Mouse (Mus musculus): Measurements from ENCODE around the gene Ptdss2. TPM values are rescaled to one million over a fixed set of nuclear protein-coding genes. Genes with fewer than 3 reads are reported as not detected.

Gene Ptdss2
- 51.8 and 65.6 TPM in 2 replicates for polyA plus RNA-seq (2014; fragmentation: Nextera tagmentation; extraction: Ambion mirVana)

- peak within 1 kb of the TSS; percentile 78 for H3K4me2 ChIP-seq (ENCODE audit: low read length)
- 38% methylated on average over 14 of the region's 14 CpGs for WGBS
Measured at GRCm38 (mm10) chr7:141122245-141122644, at the start of gene Ptdss2. Gene Ptdss2 (plus strand): TSS chr7:141122382.

GRCm38 (mm10) chr7:141073782-141074181 lies 48.4 kb upstream of the Ptdss2 start:
- H3K27me3 ChIP-seq (ENCODE audit: control insufficient read depth, insufficient read depth, low read length), result peaks cover 58% of the 10 kb centered on the region
- WGBS, result 78% methylated on average over 4 of the region's 4 CpGs
- no peak for ATAC-seq (ENCODE audit: insufficient number of reproducible peaks, insufficient read depth, low FRiP score, low read depth)

More at GRCm38 (mm10) chr7:141122245-141122644, at the start of gene Ptdss2:
- Histone ChIP-seq H3K4me3 (ENCODE audit: control insufficient read depth in 1 of 2, insufficient read depth in 1 of 2, low read depth in 1 of 2, low read length in 2 of 2) (peak within 1 kb of the TSS; percentile 58 to 67), H3K36me3 (ENCODE audit: control insufficient read depth, insufficient read depth, low read length) (no peaks in the 10 kb centered on the region), H3K27ac (replicated peaks in 1 of 2; ENCODE audit: control insufficient read depth in 1 of 2, insufficient read depth in 1 of 2, low read depth in 2 of 2, low read length in 2 of 2) (peak within 1 kb of the TSS; percentile 90 to 92), H3K9me3 (ENCODE audit: control insufficient read depth, low read length) (no peaks in the 10 kb centered on the region), H3K27me3 (ENCODE audit: control insufficient read depth, insufficient read depth, low read length) (0 out of 2 replicates have a peak, but pooled peaks cover 5% of the 10 kb centered on the region), H3K4me1 (ENCODE audit: control insufficient read depth in 2 of 2, insufficient read depth in 2 of 2, low read length in 2 of 2) (peaks cover 4 to 6% of the 10 kb centered on the region in 2 experiments; a peak in 3 of 4 replicates), H3K9ac (ENCODE audit: low read length) (peak within 1 kb of the TSS; percentile 84)
- ATAC-seq (ENCODE audit: insufficient number of reproducible peaks, insufficient read depth, low FRiP score, low read depth), result no peak

GRCm38 (mm10) chr7:141077841-141078240 lies 44.3 kb upstream of the Ptdss2 start, which contains the start of gene Pkp3:
Gene Pkp3 (plus strand): TSS chr7:141078218.
- 86% methylated on average over 15 of the region's 15 CpGs for WGBS
- H3K9me3 ChIP-seq (ENCODE audit: control insufficient read depth, low read length), result no peaks in the 10 kb centered on the region
- H3K4me3 ChIP-seq (ENCODE audit: control insufficient read depth in 1 of 2, insufficient read depth in 1 of 2, low read depth in 1 of 2, low read length in 2 of 2), result no peak within 1 kb of the TSS
- H3K27ac ChIP-seq (replicated peaks in 1 of 2; ENCODE audit: control insufficient read depth in 1 of 2, insufficient read depth in 1 of 2, low read depth in 2 of 2, low read length in 2 of 2), result no peak within 1 kb of the TSS
- no peak within 1 kb of the TSS for H3K9ac ChIP-seq (ENCODE audit: low read length)
- H3K4me2 ChIP-seq (ENCODE audit: low read length), result no peak within 1 kb of the TSS
- no peak for ATAC-seq (ENCODE audit: insufficient number of reproducible peaks, insufficient read depth, low FRiP score, low read depth)
- H3K4me1 ChIP-seq (ENCODE audit: control insufficient read depth in 2 of 2, insufficient read depth in 2 of 2, low read length in 2 of 2), result no peaks in the 10 kb centered on the region
- H3K36me3 ChIP-seq (ENCODE audit: control insufficient read depth, insufficient read depth, low read length), result no peaks in the 10 kb centered on the region
- H3K27me3 ChIP-seq (ENCODE audit: control insufficient read depth, insufficient read depth, low read length), result peaks cover 53% of the 10 kb centered on the region

More at GRCm38 (mm10) chr7:141073782-141074181, 48.4 kb upstream of the Ptdss2 start:
- Histone ChIP-seq H3K4me1 (ENCODE audit: control insufficient read depth in 2 of 2, insufficient read depth in 2 of 2, low read length in 2 of 2) (peaks cover 2 to 11% of the 10 kb centered on the region in 2 experiments; a peak in 3 of 4 replicates), H3K9me3 (ENCODE audit: control insufficient read depth, low read length) (no peaks in the 10 kb centered on the region), H3K4me2 (ENCODE audit: low read length) (no peak overlapping the region), H3K36me3 (ENCODE audit: control insufficient read depth, insufficient read depth, low read length) (no peaks in the 10 kb centered on the region), H3K27ac (replicated peaks in 1 of 2; ENCODE audit: control insufficient read depth in 1 of 2, insufficient read depth in 1 of 2, low read depth in 2 of 2, low read length in 2 of 2) (no peak overlapping the region), H3K4me3 (ENCODE audit: control insufficient read depth in 1 of 2, insufficient read depth in 1 of 2, low read depth in 1 of 2, low read length in 2 of 2) (no peak overlapping the region), H3K9ac (ENCODE audit: low read length) (no peak overlapping the region)

- Histone ChIP-seq H3K4me3 (ENCODE audit: control insufficient read depth in 1 of 2, insufficient read depth in 1 of 2, low read depth in 1 of 2, low read length in 2 of 2) (no peak overlapping the region), H3K4me1 (ENCODE audit: control insufficient read depth in 2 of 2, insufficient read depth in 2 of 2, low read length in 2 of 2) (no peaks in the 10 kb centered on the region), H3K9ac (ENCODE audit: low read length) (no peak overlapping the region), H3K27ac (replicated peaks in 1 of 2; ENCODE audit: control insufficient read depth in 1 of 2, insufficient read depth in 1 of 2, low read depth in 2 of 2, low read length in 2 of 2) (no peak overlapping the region), H3K27me3 (ENCODE audit: control insufficient read depth, insufficient read depth, low read length) (peaks cover 45% of the 10 kb centered on the region), H3K36me3 (ENCODE audit: control insufficient read depth, insufficient read depth, low read length) (no peaks in the 10 kb centered on the region), H3K9me3 (ENCODE audit: control insufficient read depth, low read length) (no peaks in the 10 kb centered on the region), H3K4me2 (ENCODE audit: low read length) (no peak overlapping the region)
- no peak for ATAC-seq (ENCODE audit: insufficient number of reproducible peaks, insufficient read depth, low FRiP score, low read depth)
- WGBS, result 81% methylated on average over 4 of the region's 4 CpGs
Measured at GRCm38 (mm10) chr7:141078876-141079275, 43.3 kb upstream of the Ptdss2 start.

GRCm38 (mm10) chr7:141079481-141080449 lies 42.4 kb upstream of the Ptdss2 start:
- Histone ChIP-seq H3K4me2 (ENCODE audit: low read length) (no peak overlapping the region), H3K27me3 (ENCODE audit: control insufficient read depth, insufficient read depth, low read length) (peaks cover 45% of the 10 kb centered on the region)

GRCm38 (mm10) chr7:141087894-141088293 lies 34.3 kb upstream of the Ptdss2 start:
- Histone ChIP-seq H3K36me3 (ENCODE audit: control insufficient read depth, insufficient read depth, low read length) (no peaks in the 10 kb centered on the region), H3K27me3 (ENCODE audit: control insufficient read depth, insufficient read depth, low read length) (peaks cover 43% of the 10 kb centered on the region), H3K4me2 (ENCODE audit: low read length) (no peak overlapping the region), H3K9me3 (ENCODE audit: control insufficient read depth, low read length) (no peaks in the 10 kb centered on the region), H3K27ac (replicated peaks in 1 of 2; ENCODE audit: control insufficient read depth in 1 of 2, insufficient read depth in 1 of 2, low read depth in 2 of 2, low read length in 2 of 2) (no peak overlapping the region), H3K4me1 (ENCODE audit: control insufficient read depth in 2 of 2, insufficient read depth in 2 of 2, low read length in 2 of 2) (peaks cover 3 to 4% of the 10 kb centered on the region in 2 experiments; a peak in 2 of 4 replicates), H3K9ac (ENCODE audit: low read length) (no peak overlapping the region), H3K4me3 (ENCODE audit: control insufficient read depth in 1 of 2, insufficient read depth in 1 of 2, low read depth in 1 of 2, low read length in 2 of 2) (no peak overlapping the region)
- 18% methylated on average over 8 of the region's 8 CpGs for WGBS
- no peak for ATAC-seq (ENCODE audit: insufficient number of reproducible peaks, insufficient read depth, low FRiP score, low read depth)

More at GRCm38 (mm10) chr7:141079481-141080449, 42.4 kb upstream of the Ptdss2 start:
- Histone ChIP-seq H3K27ac (replicated peaks in 1 of 2; ENCODE audit: control insufficient read depth in 1 of 2, insufficient read depth in 1 of 2, low read depth in 2 of 2, low read length in 2 of 2) (no peak overlapping the region), H3K4me1 (ENCODE audit: control insufficient read depth in 2 of 2, insufficient read depth in 2 of 2, low read length in 2 of 2) (no peaks in the 10 kb centered on the region), H3K9me3 (ENCODE audit: control insufficient read depth, low read length) (no peaks in the 10 kb centered on the region), H3K9ac (ENCODE audit: low read length) (no peak overlapping the region), H3K36me3 (ENCODE audit: control insufficient read depth, insufficient read depth, low read length) (no peaks in the 10 kb centered on the region), H3K4me3 (ENCODE audit: control insufficient read depth in 1 of 2, insufficient read depth in 1 of 2, low read depth in 1 of 2, low read length in 2 of 2) (no peak overlapping the region)
- ATAC-seq (ENCODE audit: insufficient number of reproducible peaks, insufficient read depth, low FRiP score, low read depth), result no peak
- 24% methylated on average over 34 of the region's 34 CpGs for WGBS

- Histone ChIP-seq H3K9me3 (ENCODE audit: control insufficient read depth, low read length) (no peaks in the 10 kb centered on the region), H3K36me3 (ENCODE audit: control insufficient read depth, insufficient read depth, low read length) (no peaks in the 10 kb centered on the region), H3K4me3 (ENCODE audit: control insufficient read depth in 1 of 2, insufficient read depth in 1 of 2, low read depth in 1 of 2, low read length in 2 of 2) (peak overlapping the region; percentile 7 to 16; a peak in 1 of 4 replicates), H3K4me2 (ENCODE audit: low read length) (peak overlapping the region; percentile 40), H3K4me1 (ENCODE audit: control insufficient read depth in 2 of 2, insufficient read depth in 2 of 2, low read length in 2 of 2) (peaks cover 4% of the 10 kb centered on the region in 2 experiments; a peak in 2 of 4 replicates), H3K9ac (ENCODE audit: low read length) (no peak overlapping the region), H3K27me3 (ENCODE audit: control insufficient read depth, insufficient read depth, low read length) (peaks cover 43% of the 10 kb centered on the region), H3K27ac (replicated peaks in 1 of 2; ENCODE audit: control insufficient read depth in 1 of 2, insufficient read depth in 1 of 2, low read depth in 2 of 2, low read length in 2 of 2) (no peak overlapping the region)
- no peak for ATAC-seq (ENCODE audit: insufficient number of reproducible peaks, insufficient read depth, low FRiP score, low read depth)
- WGBS, result 5% methylated on average over 18 of the region's 18 CpGs
Measured at GRCm38 (mm10) chr7:141088473-141088872, 33.7 kb upstream of the Ptdss2 start.
